Mouse (Mus musculus): ENCODE data around the gene Lrwd1.

- TF ChIP-seq CTCF (conservative IDR thresholded peaks at IDR 0.05 in 1 of 2, IDR thresholded peaks at IDR 0.05 in 1 of 2; ENCODE audit: low read depth in 2 of 2, low read length in 2 of 2) (peak; percentile 18 to 49; a peak in 2 of 4 replicates), NRF1 (IDR thresholded peaks at IDR 0.05; ENCODE audit: low read depth, low read length) (no peak)
Measured at GRCm38 (mm10) chr5:136082345-136082744, 53.5 kb downstream of the Lrwd1 start.
